Mouse (Mus musculus) kidney, postnatal 0 days (tissue): ENCODE data around the gene Clns1a. TPM values are rescaled to one million over a fixed set of nuclear protein-coding genes. Genes with fewer than 3 reads are reported as not detected.

Experiments used
- ATAC-seq: fragments of 200-750 bp; cut with Nextera tagmentation; replicated peaks from 2 replicates; pipeline ENCODE4 v1.8.0; 2017; ENCODE audit warnings: low read depth, moderate number of reproducible peaks, moderate TSS enrichment, moderate library complexity; ENCODE audit not compliant: low FRiP score
- DNase-seq: peaks from one replicate; pipeline ENCODE4 v3.0.0-alpha.2; 2016; ENCODE audit warnings: low spot score
- H3K27ac ChIP-seq: fragments of 300-500 bp; sonication (generic); 2 replicates; pipeline ENCODE4 v1.5.1; 2014; ENCODE audit warnings: mild to moderate bottlenecking
- H3K27me3 ChIP-seq: fragments of 300-500 bp; sonication (generic); 2 replicates; pipeline ENCODE4 v1.6.1; 2014; ENCODE audit warnings: low read length, mixed read lengths; ENCODE audit not compliant: insufficient read depth
- H3K36me3 ChIP-seq: fragments of 300-500 bp; sonication (generic); 2 replicates; pipeline ENCODE4 v1.6.1; 2014; ENCODE audit warnings: low read length, mixed read lengths; ENCODE audit not compliant: insufficient read depth
- H3K4me1 ChIP-seq: fragments of 300-500 bp; sonication (generic); replicated peaks from 2 replicates; pipeline ENCODE4 v1.6.1; 2014; ENCODE audit warnings: antibody characterized with exemption, low read length, mixed read lengths; ENCODE audit not compliant: insufficient read depth
- H3K4me2 ChIP-seq: fragments of 300-500 bp; sonication (generic); 2 replicates; pipeline ENCODE4 v1.6.1; 2014; ENCODE audit warnings: mild to moderate bottlenecking, low read length, moderate library complexity, mixed read lengths
- H3K4me3 ChIP-seq: fragments of 300-500 bp; sonication (generic); replicated peaks from 2 replicates; pipeline ENCODE4 v1.5.1; 2014; ENCODE audit warnings: low read depth, low read length
- H3K9ac ChIP-seq: fragments of 300-500 bp; sonication (generic); 2 replicates; pipeline ENCODE4 v1.6.1; 2014; ENCODE audit warnings: low read depth, low read length
- H3K9me3 ChIP-seq: fragments of 300-500 bp; sonication (generic); replicated peaks from 2 replicates; pipeline ENCODE4 v1.6.1; 2016; ENCODE audit warnings: low read length, inconsistent platforms, mixed read lengths
- CTCF ChIP-seq: IDR thresholded peaks from 2 replicates; pipeline ENCODE4 v1.5.1; 2016; ENCODE audit warnings: antibody characterized with exemption, low read depth, mild to moderate bottlenecking, moderate library complexity
- WGBS: fragments of 180-500 bp; shearing (Covaris S2); extraction: QIAGEN DNeasy Blood & Tissue Kit; methylation state at CpG from one replicate; pipeline ENCODE4 v1.1.7; 2014; 5-methylcytosine and 5-hydroxymethylcytosine counted together
- polyA plus RNA-seq: library from polyadenylated mRNA; unstranded; fragments of >200 nt; fragmentation: Nextera tagmentation; extraction: Ambion mirVana; gene quantifications from 2 replicates; pipeline ENCODE4 v1.2.1, GENCODE M21; 2015

Gene Clns1a
- polyA plus RNA-seq, result 142 and 149 TPM in 2 replicates

- Histone ChIP-seq H3K4me1 (no peaks in the 10 kb centered on the region), H3K4me3 (peak within 1 kb of the TSS; percentile 93), H3K36me3 (no peaks in the 10 kb centered on the region), H3K27me3 (no peaks in the 10 kb centered on the region), H3K9ac (peak within 1 kb of the TSS; percentile 84), H3K9me3 (no peaks in the 10 kb centered on the region), H3K27ac (peak within 1 kb of the TSS; percentile 83), H3K4me2 (peak within 1 kb of the TSS; percentile 81)
- ATAC-seq, result peak; percentile 98
- TF ChIP-seq CTCF, result no peak
- under 1% methylated on average over 63 of the region's 63 CpGs for WGBS
- DNase-seq, result peak; percentile 97
Observed at GRCm38 (mm10) chr7:97696506-97697254, at the start of gene Clns1a. Gene Clns1a (plus strand): TSS chr7:97696634.

DNA sequence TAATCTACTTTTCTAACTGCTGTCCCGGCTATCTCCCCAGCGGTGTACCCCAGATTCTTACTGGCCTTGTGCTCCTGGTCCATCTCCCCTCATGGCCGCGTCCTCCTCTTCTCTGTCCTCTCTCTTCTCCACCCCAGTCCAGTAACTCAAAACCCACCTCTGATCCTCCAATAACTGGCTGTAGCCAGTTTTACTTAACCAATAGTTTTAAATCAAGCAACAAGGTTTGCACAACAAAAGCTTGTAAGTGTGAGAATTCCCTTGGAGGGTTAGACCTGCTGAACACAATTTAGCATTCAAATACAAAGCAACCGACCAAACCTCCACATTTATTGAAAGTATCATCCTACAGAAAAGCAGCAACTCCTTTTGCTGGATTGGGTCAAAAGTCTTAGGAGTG is 48.8 kb upstream of the Clns1a start:
- Histone ChIP-seq H3K4me1 (no peaks in the 10 kb centered on the region), H3K36me3 (0 out of 2 replicates have a peak, but pooled peaks cover 3% of the 10 kb centered on the region), H3K9ac (no peak overlapping the region), H3K27me3 (no peaks in the 10 kb centered on the region), H3K27ac (no peak overlapping the region), H3K4me2 (no peak overlapping the region), H3K4me3 (no peak overlapping the region), H3K9me3 (no peaks in the 10 kb centered on the region)
- WGBS, result 90% methylated on average over 5 of the region's 5 CpGs
- DNase-seq, result no peak
- ATAC-seq, result no peak
- no peak for TF ChIP-seq CTCF

GRCm38 (mm10) chr7:97650729-97651128 is 45.7 kb upstream of the Clns1a start:
- H3K4me3 ChIP-seq, result no peak overlapping the region
- H3K27me3 ChIP-seq, result no peaks in the 10 kb centered on the region
- WGBS, result 90% methylated on average over 4 of the region's 4 CpGs
- no peaks in the 10 kb centered on the region for H3K9me3 ChIP-seq
- H3K9ac ChIP-seq, result no peak overlapping the region
- H3K36me3 ChIP-seq, result peaks cover 16% of the 10 kb centered on the region
- H3K4me1 ChIP-seq, result no peaks in the 10 kb centered on the region
- ATAC-seq (no peak), DNase-seq (no peak)
- no peak for TF ChIP-seq CTCF
- H3K4me2 ChIP-seq, result no peak overlapping the region
- H3K27ac ChIP-seq, result no peak overlapping the region

- no peaks in the 10 kb centered on the region for H3K4me1 ChIP-seq
- no peak overlapping the region for H3K27ac ChIP-seq
- H3K4me2 ChIP-seq, result no peak overlapping the region
- H3K4me3 ChIP-seq, result no peak overlapping the region
- H3K9ac ChIP-seq, result no peak overlapping the region
- WGBS, result 88% methylated on average over 6 of the region's 6 CpGs
- ATAC-seq (no peak), DNase-seq (no peak)
- H3K36me3 ChIP-seq, result peaks cover 19% of the 10 kb centered on the region
- TF ChIP-seq CTCF, result peak; percentile 43
- no peaks in the 10 kb centered on the region for H3K27me3 ChIP-seq
- no peaks in the 10 kb centered on the region for H3K9me3 ChIP-seq
Observed at GRCm38 (mm10) chr7:97656144-97656543, 40.3 kb upstream of the Clns1a start.

DNA sequence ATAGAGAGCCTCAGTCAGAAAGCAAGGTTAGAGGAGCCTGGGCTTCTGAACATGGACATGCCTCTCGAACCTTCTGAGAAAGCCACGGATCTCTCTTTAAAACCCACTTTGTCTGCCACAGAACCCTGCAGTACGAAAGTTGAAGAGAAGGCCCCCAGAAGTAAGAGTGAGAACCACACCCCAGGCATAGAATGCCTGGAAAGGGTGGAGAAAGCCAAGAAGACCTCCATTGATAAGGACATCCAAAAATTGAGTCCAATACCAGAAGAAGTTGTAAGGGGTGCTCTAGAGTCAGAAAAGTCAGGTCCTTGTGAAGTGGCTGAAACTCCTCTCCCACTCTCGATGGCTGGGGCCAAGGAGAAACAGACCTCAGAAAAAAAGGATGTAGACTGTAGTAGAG is 34.8 kb upstream of the Clns1a start:
- no peak for TF ChIP-seq CTCF
- no peak for DNase-seq
- no peaks in the 10 kb centered on the region for H3K4me1 ChIP-seq
- H3K4me3 ChIP-seq, result no peak overlapping the region
- H3K36me3 ChIP-seq, result peaks cover 29% of the 10 kb centered on the region
- no peak overlapping the region for H3K4me2 ChIP-seq
- H3K9ac ChIP-seq, result no peak overlapping the region
- WGBS, result 90% methylated on average over 4 of the region's 4 CpGs
- no peaks in the 10 kb centered on the region for H3K27me3 ChIP-seq
- no peaks in the 10 kb centered on the region for H3K9me3 ChIP-seq
- H3K27ac ChIP-seq, result no peak overlapping the region
- no peak for ATAC-seq

- Histone ChIP-seq H3K27ac (no peak overlapping the region), H3K36me3 (peaks cover 34% of the 10 kb centered on the region; the same call in 1 of the 2 replicates), H3K4me2 (no peak overlapping the region), H3K4me1 (no peaks in the 10 kb centered on the region), H3K27me3 (no peaks in the 10 kb centered on the region), H3K9ac (no peak overlapping the region), H3K4me3 (no peak overlapping the region), H3K9me3 (no peaks in the 10 kb centered on the region)
- ATAC-seq, result no peak
- 15% methylated on average over 1 of the region's 1 CpGs for WGBS
- TF ChIP-seq CTCF, result peak; percentile 70
- peak; percentile 69 for DNase-seq
Observed at GRCm38 (mm10) chr7:97679239-97679638, 17.2 kb upstream of the Clns1a start.
